Mouse (Mus musculus) gastrocnemius, postnatal 4 days (tissue): ENCODE data around the gene Plppr3. TPM values are rescaled to one million over a fixed set of nuclear protein-coding genes. Genes with fewer than 3 reads are reported as not detected.

ENCODE experiments used
- DNase-seq, 2 experiments: peaks; one replicate each; pipeline ENCODE4 v3.0.0; 2021 to 2022; ENCODE audit warnings: low spot score in 2 of 2, mixed read lengths in 2 of 2
- microRNA-seq: library from miRNA; unstranded; fragments of <30 nt; microRNA quantifications from one replicate; pipeline ENCODE4 v1.2.0, GENCODE M21; 2021
- total RNA-seq, 2 experiments: library from RNA; stranded (reverse); gene quantifications; 2 replicates each; pipeline ENCODE4 v1.2.3; 2021

The Plppr3 gene
- total RNA-seq, 2 experiments from 2014 or later: 1.2 to 1.3 TPM

DNA sequence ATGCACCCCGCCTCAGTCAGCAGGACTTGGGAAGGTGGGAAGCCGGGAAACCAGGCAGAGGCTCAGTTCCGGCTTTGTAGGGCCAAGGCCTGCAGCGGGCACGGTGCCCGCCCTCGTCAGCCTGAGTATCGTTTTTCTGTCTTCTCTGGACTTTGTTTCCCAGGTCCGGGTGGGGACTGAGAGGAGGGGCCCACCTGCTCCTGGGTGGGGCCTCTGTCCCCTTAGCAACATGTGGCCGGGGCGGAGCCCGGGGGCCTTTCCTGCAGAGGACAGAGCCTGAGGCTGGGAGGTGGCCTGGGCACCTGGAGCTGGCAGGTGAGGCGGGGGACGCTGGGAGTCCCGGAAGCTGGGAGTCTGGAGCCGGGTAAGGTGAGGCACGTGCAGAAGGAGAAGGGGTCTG lies 52.1 kb downstream of the Plppr3 start:
- DNase-seq: no peak

DNA sequence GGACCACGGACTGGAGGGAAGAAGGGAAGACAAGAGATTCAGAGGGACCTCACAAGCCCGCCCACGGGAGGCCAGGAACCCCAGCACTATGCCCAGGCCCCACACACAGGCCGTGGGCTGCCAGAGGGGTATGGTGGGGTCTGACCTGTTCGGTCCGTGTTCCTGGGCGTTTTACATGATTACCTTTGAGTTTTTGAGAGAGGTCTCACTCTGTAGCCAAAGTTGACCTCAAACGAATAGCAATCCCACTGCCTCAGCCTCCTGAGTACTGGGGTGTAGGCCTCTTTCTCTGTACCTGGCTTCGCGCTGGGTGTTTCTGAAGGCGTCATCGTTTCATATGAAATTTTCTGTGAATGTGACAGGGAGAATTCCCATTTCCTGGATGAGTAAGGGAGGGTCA lies 52.7 kb downstream of the Plppr3 start:
- no peak for DNase-seq

DNA sequence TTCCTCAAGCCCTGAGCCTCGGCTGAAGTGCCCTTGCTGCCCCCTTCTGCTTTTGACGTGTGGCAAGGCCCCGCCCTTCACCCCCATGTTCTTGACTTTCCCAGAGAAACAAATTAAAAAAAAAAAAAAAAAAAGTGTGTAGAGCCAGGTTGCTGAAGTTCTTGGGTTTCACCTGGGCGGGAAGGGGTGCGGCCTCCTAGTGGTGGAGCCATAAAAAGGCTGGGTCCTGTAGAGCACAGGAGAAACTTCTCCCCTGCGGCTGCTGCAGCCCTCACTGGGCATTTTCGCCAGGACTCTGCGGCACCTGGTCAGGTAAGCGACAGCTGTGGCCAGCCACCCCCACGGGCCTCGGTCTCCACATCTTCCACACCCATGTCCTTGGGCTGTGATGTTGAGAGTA lies 53.7 kb downstream of the Plppr3 start, which contains the start of gene Misp:
Gene Misp (plus strand): TSS at position 208 of the 400 bp plus-strand sequence.
- no peak for DNase-seq

DNA sequence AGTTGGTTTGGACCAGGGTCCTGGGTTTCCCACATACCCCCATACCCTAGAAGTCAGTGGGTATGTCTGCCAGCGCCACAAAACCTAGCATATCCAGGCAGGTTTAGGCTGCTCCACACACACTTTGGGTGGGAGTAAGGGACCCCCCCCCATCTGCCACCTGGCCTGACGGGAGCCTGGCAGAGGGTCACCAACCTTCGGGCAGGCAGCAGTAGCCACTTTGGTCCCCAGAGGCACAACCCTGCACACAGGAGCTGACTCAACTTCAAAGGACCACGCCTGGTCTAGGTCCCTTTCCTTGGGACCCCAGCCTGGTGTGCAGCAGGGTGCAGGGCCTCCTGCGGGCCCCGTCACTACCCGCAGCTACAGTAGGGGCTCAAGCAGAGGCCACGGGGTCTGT lies 54.2 kb downstream of the Plppr3 start:
- no peak for DNase-seq

DNA sequence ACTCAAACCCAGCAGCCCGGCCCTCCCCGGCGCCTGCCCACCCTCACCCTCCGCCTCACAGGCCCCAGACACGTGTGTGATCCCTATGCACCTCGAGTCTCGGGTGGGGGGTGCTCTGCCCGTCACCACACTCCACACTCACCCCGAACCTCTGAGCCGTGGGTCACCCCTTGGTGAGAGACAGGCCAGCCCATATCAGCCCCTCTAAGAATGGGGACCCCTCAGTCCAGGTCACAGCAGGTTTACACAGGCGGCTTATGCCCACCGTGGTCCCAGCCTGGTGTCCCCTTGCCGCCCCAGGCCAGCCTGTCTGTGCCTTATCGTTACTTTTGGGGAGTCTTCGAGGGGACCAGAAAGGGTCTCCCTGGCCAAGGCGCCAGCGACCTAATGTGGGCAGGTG lies 54.8 kb downstream of the Plppr3 start:
- DNase-seq: no peak

DNA sequence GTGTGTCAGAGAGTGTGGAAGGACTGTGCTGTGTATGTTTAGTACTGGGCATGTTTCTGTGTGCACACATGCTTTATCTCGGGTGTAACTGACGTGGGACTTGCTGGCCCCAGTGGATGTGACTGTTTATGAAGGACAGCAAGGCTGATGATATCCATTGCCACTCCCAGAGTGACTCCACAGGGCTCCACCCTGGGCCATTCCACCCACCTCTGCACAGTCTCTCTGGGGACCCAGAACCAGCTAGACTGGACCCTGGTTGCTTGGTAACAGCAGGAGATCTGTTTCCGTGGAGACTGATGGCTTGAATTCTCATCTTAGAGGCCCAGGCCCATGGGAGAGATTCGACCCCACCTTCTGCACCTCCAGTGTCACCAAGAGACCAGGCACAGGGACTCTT lies 56.2 kb downstream of the Plppr3 start:
- DNase-seq: no peak

DNA sequence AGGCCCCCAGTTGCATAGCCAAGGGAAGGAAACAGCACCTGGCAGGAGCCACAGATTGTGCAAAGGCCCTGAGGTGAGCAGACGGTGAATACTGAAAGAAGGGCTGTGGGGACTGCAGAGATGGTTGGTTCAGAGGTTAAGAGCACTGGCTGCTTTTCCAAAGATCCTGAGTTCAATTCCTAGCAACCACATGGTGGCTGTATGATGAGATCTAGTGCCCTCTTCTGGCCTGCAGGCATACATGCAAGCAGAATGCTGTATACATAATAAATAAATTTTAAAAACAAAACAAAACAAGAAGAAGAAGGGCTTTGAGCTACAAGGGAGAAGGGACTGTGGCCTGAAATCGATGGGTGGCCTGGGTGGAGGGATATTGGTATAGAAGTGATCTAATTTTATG lies 57.3 kb downstream of the Plppr3 start:
- no peak for DNase-seq

DNA sequence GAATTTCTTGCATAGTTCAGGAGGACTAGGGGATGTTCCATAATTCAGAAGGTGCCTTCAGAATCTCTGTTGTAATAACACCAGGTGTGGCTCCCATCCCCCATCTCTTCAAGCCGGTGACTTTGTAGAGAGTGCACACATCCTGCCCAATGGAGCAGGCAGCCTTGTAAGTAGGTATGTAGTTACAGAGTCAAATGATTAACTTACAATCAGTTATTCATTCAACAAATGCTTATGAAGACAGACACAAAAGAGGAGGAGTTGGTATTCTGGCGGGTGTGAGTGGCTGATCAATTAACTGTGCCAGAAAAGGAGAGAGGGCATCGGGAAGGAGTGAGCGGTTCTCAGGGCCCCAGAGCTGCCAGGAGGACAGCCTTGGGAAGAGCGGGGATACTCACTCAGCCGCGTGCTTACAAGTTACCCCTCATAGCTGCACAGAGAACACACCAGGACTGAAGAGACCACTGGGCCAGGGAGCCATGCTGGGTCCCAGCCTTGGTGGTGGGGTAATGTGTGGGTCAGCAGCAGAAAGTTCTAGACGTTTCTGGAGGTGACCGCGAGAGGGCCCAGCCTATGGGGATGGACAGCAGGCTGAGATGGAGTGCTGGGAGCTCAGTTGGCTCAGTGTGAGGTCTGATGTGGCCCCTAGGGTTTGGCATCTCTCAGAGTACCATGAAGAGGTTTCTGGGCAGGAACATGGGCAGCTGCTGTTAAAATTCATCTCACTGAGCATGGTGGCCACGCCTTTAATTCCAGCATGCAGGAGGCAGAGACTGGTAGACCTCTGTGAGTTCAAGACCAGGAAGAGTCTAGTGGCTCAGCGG lies 58.6 kb downstream of the Plppr3 start:
- DNase-seq: no peak

DNA sequence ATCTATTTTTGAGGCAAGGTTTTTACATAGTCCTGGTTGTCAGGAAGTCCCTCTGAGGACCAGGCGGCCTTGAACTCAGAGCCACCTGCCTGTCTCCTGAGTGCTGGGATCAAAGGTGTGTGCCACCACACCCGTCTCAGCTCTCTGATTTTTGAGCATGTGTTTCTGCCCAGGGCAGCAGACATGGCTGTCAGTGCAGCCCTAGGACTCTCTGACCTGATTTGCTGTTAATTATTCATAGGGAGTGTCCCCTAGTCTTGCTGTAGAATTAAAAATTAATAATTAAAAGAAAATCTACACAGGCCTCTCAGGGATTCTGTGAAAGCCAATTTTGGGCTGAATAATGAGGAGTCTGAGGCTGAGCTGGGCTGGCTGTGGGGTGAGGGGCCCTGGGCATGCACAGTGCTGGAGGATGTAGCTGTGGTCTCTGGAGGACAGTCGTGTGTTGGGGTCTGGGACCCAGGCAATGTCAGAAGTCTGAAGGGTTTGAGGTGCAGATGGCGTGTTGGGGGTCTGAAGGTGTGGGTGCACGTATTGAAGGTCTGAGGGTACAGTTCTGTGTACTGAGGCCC lies 60.1 kb downstream of the Plppr3 start:
- DNase-seq: no peak

DNA sequence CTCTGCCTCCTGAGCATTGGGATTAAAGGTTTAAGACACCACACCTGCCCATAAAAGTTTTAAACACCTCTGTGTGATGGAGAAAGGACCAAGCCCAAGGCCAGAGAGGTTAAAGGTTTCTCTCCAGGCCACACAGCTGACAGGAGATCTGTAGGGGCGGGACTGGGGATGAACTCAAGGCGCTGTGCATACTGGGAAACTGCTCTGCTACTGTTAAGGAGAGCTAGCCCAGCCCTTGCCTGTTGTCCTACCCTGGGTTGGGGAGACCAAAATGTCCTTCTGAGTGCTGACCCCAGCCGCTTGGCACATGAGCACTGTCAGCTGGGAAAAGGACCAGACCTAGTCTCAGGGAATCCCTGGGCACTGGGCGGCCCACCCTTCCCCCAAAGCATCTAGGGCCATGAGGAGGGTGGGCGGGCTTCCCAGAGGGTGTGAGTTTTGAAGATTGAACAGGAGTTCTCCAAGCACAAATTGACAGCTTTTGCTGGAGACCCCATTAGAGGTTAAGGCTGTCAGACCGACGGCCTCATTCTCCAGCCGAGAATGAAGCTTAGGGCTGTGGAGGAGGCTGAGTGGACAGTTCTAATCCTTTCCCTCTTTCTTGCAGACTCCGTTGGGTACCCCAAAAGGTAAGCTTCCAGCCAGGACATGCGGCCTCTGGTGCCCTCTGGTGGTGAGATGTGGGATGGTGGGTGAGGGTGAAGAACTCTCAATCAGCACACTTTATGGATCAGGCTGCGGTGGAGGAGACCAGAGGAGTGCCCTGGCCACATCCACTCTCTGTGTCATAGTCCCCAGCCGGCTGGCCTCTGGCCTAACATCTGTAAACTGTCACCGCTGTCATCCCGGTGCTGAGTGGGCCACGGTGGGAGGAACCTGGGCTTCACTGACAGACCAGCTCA lies 62.4 kb downstream of the Plppr3 start:
- DNase-seq: peak; percentile 70 to 83

Small RNA genes within 50 kb of the gene (microRNA-seq; reads per million reads assigned to microRNA genes)
- gene Mir6910: not detected

Other genes with a start within 250 kb of the Plppr3 start
- 1 to 10 TPM; 5.8 to 5.9 TPM for gene Shc2, start 236.7 kb downstream of the Plppr3 start, total RNA-seq
- gene Odf3l2, start 228.9 kb downstream of the Plppr3 start, total RNA-seq: not detected
- gene Madcam1, start 210.1 kb downstream of the Plppr3 start, total RNA-seq: under 1 TPM in 1 of 2 experiments, not detected in 1; 0.39 TPM
- 10 to 100 TPM; 21.2 to 21.6 TPM for gene Tpgs1, start 205.3 kb downstream of the Plppr3 start, total RNA-seq
- gene Cdc34, start 192.4 kb downstream of the Plppr3 start, total RNA-seq: 100 to 1,000 TPM; 307 to 315 TPM
- 1 to 10 TPM; 2.5 to 3.8 TPM for gene Gzmm, start 185.6 kb downstream of the Plppr3 start, total RNA-seq
- gene Bsg, start 170.1 kb downstream of the Plppr3 start, total RNA-seq: 100 to 1,000 TPM; 390 to 392 TPM
- gene Hcn2, start 158.0 kb downstream of the Plppr3 start, total RNA-seq: under 1 TPM; 0.96 TPM
- gene Polrmt, start 128.1 kb downstream of the Plppr3 start, total RNA-seq: 10 to 100 TPM; 25.5 to 27.8 TPM
- not detected for gene Fgf22, start 119.6 kb downstream of the Plppr3 start, total RNA-seq
- 10 to 100 TPM; 45.0 to 52.5 TPM for gene Rnf126, start 107.7 kb downstream of the Plppr3 start, total RNA-seq
- gene Fstl3, start 97.4 kb downstream of the Plppr3 start, total RNA-seq: 1 to 10 TPM; 1.1 to 2.1 TPM
- not detected for gene Prss57, start 83.7 kb downstream of the Plppr3 start, total RNA-seq
- 10 to 100 TPM; 42.1 to 50.8 TPM for gene Palm, start 81.1 kb downstream of the Plppr3 start, total RNA-seq
- under 1 TPM in 1 of 2 experiments, not detected in 1; 0.42 TPM for gene Misp, start 53.6 kb downstream of the Plppr3 start, total RNA-seq
- gene Ptbp1, start 20.2 kb downstream of the Plppr3 start, total RNA-seq: 100 to 1,000 TPM; 167 to 170 TPM
- under 1 TPM in 1 of 2 experiments, not detected in 1; 0.47 TPM for gene Prtn3, start 158 bp downstream of the Plppr3 start, total RNA-seq
- under 1 TPM in 1 of 2 experiments, not detected in 1; 0.29 TPM for gene Elane, start 11.6 kb upstream of the Plppr3 start, total RNA-seq
- gene Cfd, start 16.2 kb upstream of the Plppr3 start, total RNA-seq: 100 to 1,000 TPM in 1 of 2 experiments, 10 to 100 TPM in 1; 85.8 to 154 TPM
- gene Med16, start 34.3 kb upstream of the Plppr3 start, total RNA-seq: 10 to 100 TPM; 39.4 to 41.1 TPM
- not detected for gene Gm26602, start 36.2 kb upstream of the Plppr3 start, total RNA-seq
- gene Kiss1r, start 42.3 kb upstream of the Plppr3 start, total RNA-seq: under 1 TPM; 0.41 to 0.56 TPM
- 100 to 1,000 TPM in 1 of 2 experiments, 10 to 100 TPM in 1; 97.9 to 102 TPM for gene R3hdm4, start 46.6 kb upstream of the Plppr3 start, total RNA-seq
- 1 to 10 TPM; 4.5 to 4.9 TPM for gene Arid3a, start 52.4 kb upstream of the Plppr3 start, total RNA-seq
- gene Wdr18, start 85.5 kb upstream of the Plppr3 start, total RNA-seq: 10 to 100 TPM; 27.7 to 28.3 TPM
- under 1 TPM; 0.10 to 0.27 TPM for gene Grin3b, start 96.1 kb upstream of the Plppr3 start, total RNA-seq
- 100 to 1,000 TPM; 109 to 119 TPM for gene Tmem259, start 109.7 kb upstream of the Plppr3 start, total RNA-seq
- gene Cnn2, start 114.0 kb upstream of the Plppr3 start, total RNA-seq: 10 to 100 TPM; 51.0 to 55.0 TPM
- 1 to 10 TPM; 4.8 to 4.9 TPM for gene Abca7, start 121.9 kb upstream of the Plppr3 start, total RNA-seq
- 1 to 10 TPM; 4.0 to 4.7 TPM for gene Arhgap45, start 142.0 kb upstream of the Plppr3 start, total RNA-seq
- 10 to 100 TPM; 77.3 to 77.7 TPM for gene Polr2e, start 165.2 kb upstream of the Plppr3 start, total RNA-seq
- 100 to 1,000 TPM; 339 to 434 TPM for gene Gpx4, start 172.5 kb upstream of the Plppr3 start, total RNA-seq
- gene Sbno2, start 230.9 kb upstream of the Plppr3 start, total RNA-seq: 10 to 100 TPM; 13.0 to 13.6 TPM
- gene Stk11, start 241.2 kb upstream of the Plppr3 start, total RNA-seq: 100 to 1,000 TPM; 116 to 125 TPM